Mouse (Mus musculus): ENCODE data around the gene Pou2af1. TPM values are rescaled to one million over a fixed set of nuclear protein-coding genes. Genes with fewer than 3 reads are reported as not detected.

Gene Pou2af1
- total and polyA plus RNA-seq, 2 experiments from 2014 or later, result 0.05 to 0.76 TPM

GRCm38 (mm10) chr9:51169133-51169532, 44.4 kb upstream of the Pou2af1 start:
- Histone ChIP-seq H3K4me2 (ENCODE audit: low read depth, low read length) (no peak overlapping the region), H3K4me1 (ENCODE audit: control insufficient read depth, insufficient read depth) (peaks cover 3% of the 10 kb centered on the region; the same call in 1 of the 2 replicates), H3K27ac (ENCODE audit: low read depth) (no peak overlapping the region), H3K27me3 (ENCODE audit: control insufficient read depth, insufficient read depth, low read length) (no peaks in the 10 kb centered on the region), H3K9ac (replicated peaks; ENCODE audit: low read depth, low read length) (no peak overlapping the region), H3K36me3 (replicated peaks; ENCODE audit: control insufficient read depth, insufficient read depth, low read length) (no peaks in the 10 kb centered on the region), H3K9me3 (replicated peaks; ENCODE audit: control insufficient read depth, low read length) (no peaks in the 10 kb centered on the region), H3K4me3 (ENCODE audit: low read depth, low read length) (no peak overlapping the region)
- WGBS, result 85% methylated on average over 7 of the region's 7 CpGs
- TF ChIP-seq CTCF (IDR thresholded peaks at IDR 0.05; ENCODE audit: low read depth) (no peak), EP300 (IDR thresholded peaks at IDR 0.05; ENCODE audit: low read depth) (no peak)
- DNase-seq (ENCODE audit: low spot score) (no peak), ATAC-seq (ENCODE audit: insufficient read depth, low read depth) (no peak)

DNA sequence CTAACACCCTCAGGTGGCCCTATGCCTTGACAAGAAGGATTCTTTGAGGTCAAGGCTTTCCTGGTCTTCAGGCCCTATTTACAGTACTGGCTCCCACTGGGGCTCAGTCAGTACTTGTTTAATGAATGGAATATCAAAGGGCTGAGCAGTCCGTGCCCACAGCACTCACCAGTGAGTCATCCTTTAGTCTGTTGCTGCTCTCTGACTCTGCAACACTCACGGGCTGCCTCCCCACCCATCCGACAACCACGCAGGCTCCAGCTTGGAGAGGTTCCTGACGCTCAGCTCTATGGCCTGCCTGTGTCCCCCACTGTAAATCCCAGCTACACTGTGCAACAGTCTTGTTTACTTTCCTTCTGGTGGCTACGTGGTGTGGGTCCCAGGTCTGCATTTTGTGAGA, 43.2 kb upstream of the Pou2af1 start:
- Histone ChIP-seq H3K9ac (replicated peaks; ENCODE audit: low read depth, low read length) (no peak overlapping the region), H3K4me2 (ENCODE audit: low read depth, low read length) (no peak overlapping the region), H3K27me3 (ENCODE audit: control insufficient read depth, insufficient read depth, low read length) (no peaks in the 10 kb centered on the region), H3K4me3 (ENCODE audit: low read depth, low read length) (no peak overlapping the region), H3K36me3 (replicated peaks; ENCODE audit: control insufficient read depth, insufficient read depth, low read length) (no peaks in the 10 kb centered on the region), H3K27ac (ENCODE audit: low read depth) (no peak overlapping the region), H3K9me3 (replicated peaks; ENCODE audit: control insufficient read depth, low read length) (no peaks in the 10 kb centered on the region), H3K4me1 (ENCODE audit: control insufficient read depth, insufficient read depth) (peaks cover 3% of the 10 kb centered on the region; the same call in 1 of the 2 replicates)
- no peak for TF ChIP-seq EP300 (IDR thresholded peaks at IDR 0.05; ENCODE audit: low read depth)
- no peak for TF ChIP-seq CTCF (IDR thresholded peaks at IDR 0.05; ENCODE audit: low read depth)
- 70% methylated on average over 6 of the region's 6 CpGs for WGBS
- no peak for DNase-seq (ENCODE audit: low spot score)
- ATAC-seq (ENCODE audit: insufficient read depth, low read depth), result no peak

DNA sequence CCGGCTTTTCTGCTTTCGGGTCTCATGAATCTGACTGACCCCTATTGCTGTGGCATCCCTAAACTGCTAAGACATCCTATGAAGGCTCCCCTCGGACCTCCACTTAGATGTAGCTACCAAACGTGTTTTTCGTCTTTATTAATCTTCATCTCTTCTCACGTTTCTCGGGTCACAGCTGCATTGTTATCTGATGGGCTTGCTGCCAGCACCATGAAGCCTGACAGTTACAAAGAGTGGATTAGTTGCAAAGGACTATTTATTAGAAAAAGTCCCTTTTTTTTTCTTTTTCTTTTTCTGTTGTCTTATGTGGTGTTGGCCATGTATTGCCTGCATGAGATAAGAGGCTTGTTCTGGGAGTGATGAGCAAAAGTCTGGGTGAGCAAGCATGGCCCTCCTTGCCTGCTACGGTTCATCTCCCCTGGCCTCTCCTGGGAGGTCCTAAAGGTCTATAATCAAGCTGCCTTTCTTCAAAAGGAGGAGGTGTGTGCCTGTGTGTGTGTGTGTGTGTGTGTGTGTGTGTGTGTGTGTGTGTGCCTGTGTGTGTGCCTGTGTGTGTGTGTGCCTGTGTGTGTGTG, 38.5 kb upstream of the Pou2af1 start:
- no peak for ATAC-seq (ENCODE audit: insufficient read depth, low read depth)
- no peak for TF ChIP-seq EP300 (IDR thresholded peaks at IDR 0.05; ENCODE audit: low read depth)
- no peak for TF ChIP-seq CTCF (IDR thresholded peaks at IDR 0.05; ENCODE audit: low read depth)
- Histone ChIP-seq H3K9ac (replicated peaks; ENCODE audit: low read depth, low read length) (no peak overlapping the region), H3K4me2 (ENCODE audit: low read depth, low read length) (no peak overlapping the region), H3K9me3 (replicated peaks; ENCODE audit: control insufficient read depth, low read length) (no peaks in the 10 kb centered on the region), H3K27ac (ENCODE audit: low read depth) (no peak overlapping the region), H3K4me3 (ENCODE audit: low read depth, low read length) (no peak overlapping the region), H3K4me1 (ENCODE audit: control insufficient read depth, insufficient read depth) (no peaks in the 10 kb centered on the region), H3K27me3 (ENCODE audit: control insufficient read depth, insufficient read depth, low read length) (no peaks in the 10 kb centered on the region), H3K36me3 (replicated peaks; ENCODE audit: control insufficient read depth, insufficient read depth, low read length) (no peaks in the 10 kb centered on the region)
- 36% methylated on average over 8 of the region's 8 CpGs for WGBS
- DNase-seq (ENCODE audit: low spot score), result no peak

- DNase-seq (ENCODE audit: low spot score) (no peak), ATAC-seq (ENCODE audit: insufficient read depth, low read depth) (no peak)
- WGBS, result 92% methylated on average over 1 of the region's 1 CpGs
- H3K27ac ChIP-seq (ENCODE audit: low read depth), result no peak overlapping the region
- H3K36me3 ChIP-seq (replicated peaks; ENCODE audit: control insufficient read depth, insufficient read depth, low read length), result no peaks in the 10 kb centered on the region
- no peak for TF ChIP-seq CTCF (IDR thresholded peaks at IDR 0.05; ENCODE audit: low read depth)
- no peak for TF ChIP-seq EP300 (IDR thresholded peaks at IDR 0.05; ENCODE audit: low read depth)
- no peaks in the 10 kb centered on the region for H3K27me3 ChIP-seq (ENCODE audit: control insufficient read depth, insufficient read depth, low read length)
- no peaks in the 10 kb centered on the region for H3K4me1 ChIP-seq (ENCODE audit: control insufficient read depth, insufficient read depth)
- H3K9me3 ChIP-seq (replicated peaks; ENCODE audit: control insufficient read depth, low read length), result no peaks in the 10 kb centered on the region
- no peak overlapping the region for H3K4me3 ChIP-seq (ENCODE audit: low read depth, low read length)
- H3K4me2 ChIP-seq (ENCODE audit: low read depth, low read length), result no peak overlapping the region
- no peak overlapping the region for H3K9ac ChIP-seq (replicated peaks; ENCODE audit: low read depth, low read length)
Observed at GRCm38 (mm10) chr9:51175722-51176121, 37.8 kb upstream of the Pou2af1 start.

GRCm38 (mm10) chr9:51178297-51178696, 35.2 kb upstream of the Pou2af1 start:
- WGBS, result 93% methylated on average over 1 of the region's 1 CpGs
- DNase-seq (ENCODE audit: low spot score) (no peak), ATAC-seq (ENCODE audit: insufficient read depth, low read depth) (no peak)
- no peak for TF ChIP-seq CTCF (IDR thresholded peaks at IDR 0.05; ENCODE audit: low read depth)
- TF ChIP-seq EP300 (IDR thresholded peaks at IDR 0.05; ENCODE audit: low read depth), result no peak
- H3K9ac ChIP-seq (replicated peaks; ENCODE audit: low read depth, low read length), result no peak overlapping the region
- H3K36me3 ChIP-seq (replicated peaks; ENCODE audit: control insufficient read depth, insufficient read depth, low read length), result no peaks in the 10 kb centered on the region
- H3K27me3 ChIP-seq (ENCODE audit: control insufficient read depth, insufficient read depth, low read length), result no peaks in the 10 kb centered on the region
- no peak overlapping the region for H3K4me2 ChIP-seq (ENCODE audit: low read depth, low read length)
- no peak overlapping the region for H3K27ac ChIP-seq (ENCODE audit: low read depth)
- no peaks in the 10 kb centered on the region for H3K4me1 ChIP-seq (ENCODE audit: control insufficient read depth, insufficient read depth)
- no peak overlapping the region for H3K4me3 ChIP-seq (ENCODE audit: low read depth, low read length)
- no peaks in the 10 kb centered on the region for H3K9me3 ChIP-seq (replicated peaks; ENCODE audit: control insufficient read depth, low read length)

DNA sequence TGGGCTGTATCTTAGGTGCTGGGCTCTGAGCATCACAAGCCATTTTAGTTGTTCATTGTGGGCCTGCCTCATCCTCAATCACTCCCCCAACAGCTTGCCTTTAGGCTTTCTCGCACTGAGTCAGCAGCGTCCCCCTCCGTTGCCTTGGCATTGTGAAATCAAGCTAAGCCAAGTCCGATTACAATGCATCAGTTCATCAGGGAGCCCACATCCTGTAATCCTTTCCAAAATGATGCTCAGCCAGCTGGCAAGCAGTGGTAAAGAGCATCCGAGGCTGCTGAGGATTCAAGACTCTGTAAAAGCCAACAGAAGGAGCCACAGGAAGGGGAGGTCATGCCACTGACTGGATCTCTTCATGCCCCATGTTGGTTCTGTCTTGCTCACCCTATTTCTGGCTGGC, 32.9 kb upstream of the Pou2af1 start:
- Histone ChIP-seq H3K27me3 (ENCODE audit: control insufficient read depth, insufficient read depth, low read length) (no peaks in the 10 kb centered on the region), H3K4me3 (ENCODE audit: low read depth, low read length) (no peak overlapping the region), H3K9me3 (replicated peaks; ENCODE audit: control insufficient read depth, low read length) (no peaks in the 10 kb centered on the region), H3K9ac (replicated peaks; ENCODE audit: low read depth, low read length) (no peak overlapping the region), H3K4me1 (ENCODE audit: control insufficient read depth, insufficient read depth) (no peaks in the 10 kb centered on the region), H3K4me2 (ENCODE audit: low read depth, low read length) (no peak overlapping the region), H3K27ac (ENCODE audit: low read depth) (no peak overlapping the region), H3K36me3 (replicated peaks; ENCODE audit: control insufficient read depth, insufficient read depth, low read length) (no peaks in the 10 kb centered on the region)
- DNase-seq (ENCODE audit: low spot score) (no peak), ATAC-seq (ENCODE audit: insufficient read depth, low read depth) (no peak)
- TF ChIP-seq CTCF (IDR thresholded peaks at IDR 0.05; ENCODE audit: low read depth) (no peak), EP300 (IDR thresholded peaks at IDR 0.05; ENCODE audit: low read depth) (no peak)
- 65% methylated on average over 5 of the region's 5 CpGs for WGBS

Measured in heart, postnatal 0 days (tissue).